Mouse (Mus musculus) heart, embryonic 16.5 days (tissue): ENCODE measurements around the gene Tas1r2. TPM values are rescaled to one million over a fixed set of nuclear protein-coding genes. Genes with fewer than 3 reads are reported as not detected.

Experiments used
- ATAC-seq: fragments of 200-750 bp; cut with Nextera tagmentation; replicated peaks from 2 replicates; pipeline ENCODE4 v1.8.0; 2017; ENCODE audit warnings: moderate number of reproducible peaks; ENCODE audit not compliant: insufficient read depth, low FRiP score; ENCODE audit errors: extremely low read depth
- H3K27ac ChIP-seq: fragments of 300-500 bp; sonication (generic); 2 replicates; pipeline ENCODE4 v1.5.1; 2014; ENCODE audit warnings: mild to moderate bottlenecking, low read length, control low read depth, moderate library complexity
- H3K27me3 ChIP-seq: fragments of 300-500 bp; sonication (generic); 2 replicates; pipeline ENCODE4 v1.6.1; 2014; ENCODE audit warnings: low read length, mixed read lengths; ENCODE audit not compliant: control insufficient read depth, insufficient read depth
- H3K36me3 ChIP-seq: fragments of 300-500 bp; sonication (generic); 2 replicates; pipeline ENCODE4 v1.6.1; 2014; ENCODE audit not compliant: control insufficient read depth, insufficient read depth
- H3K4me1 ChIP-seq: fragments of 300-500 bp; sonication (generic); 2 replicates; pipeline ENCODE4 v1.6.1; 2014; ENCODE audit warnings: low read length, mixed read lengths; ENCODE audit not compliant: control insufficient read depth, insufficient read depth
- H3K4me2 ChIP-seq: fragments of 300-500 bp; sonication (generic); 2 replicates; pipeline ENCODE4 v1.6.1; 2014; ENCODE audit warnings: low read depth, mild to moderate bottlenecking, control low read depth, low read length
- H3K4me3 ChIP-seq: fragments of 300-500 bp; sonication (generic); 2 replicates; pipeline ENCODE4 v1.5.1; 2014; ENCODE audit warnings: mild to moderate bottlenecking, control low read depth, low read length
- H3K9ac ChIP-seq: fragments of 300-500 bp; sonication (generic); 2 replicates; pipeline ENCODE4 v1.6.1; 2014; ENCODE audit warnings: low read length, control low read depth
- H3K9me3 ChIP-seq: fragments of 300-500 bp; sonication (generic); replicated peaks from 2 replicates; pipeline ENCODE4 v1.6.1; 2016; ENCODE audit warnings: low read length; ENCODE audit not compliant: control insufficient read depth
- WGBS: fragments of 180-500 bp; shearing (Covaris S2); extraction: QIAGEN DNeasy Blood & Tissue Kit; methylation state at CpG from one replicate; pipeline ENCODE4 v1.1.7; 2014; 5-methylcytosine and 5-hydroxymethylcytosine counted together
- polyA plus RNA-seq: library from polyadenylated mRNA; unstranded; fragments of >200 nt; fragmentation: Nextera tagmentation; extraction: Ambion mirVana; gene quantifications from 2 replicates; pipeline ENCODE4 v1.2.1, GENCODE M21; 2015

The Tas1r2 gene
- polyA plus RNA-seq, 1 experiment from 2014 or later = not detected

DNA sequence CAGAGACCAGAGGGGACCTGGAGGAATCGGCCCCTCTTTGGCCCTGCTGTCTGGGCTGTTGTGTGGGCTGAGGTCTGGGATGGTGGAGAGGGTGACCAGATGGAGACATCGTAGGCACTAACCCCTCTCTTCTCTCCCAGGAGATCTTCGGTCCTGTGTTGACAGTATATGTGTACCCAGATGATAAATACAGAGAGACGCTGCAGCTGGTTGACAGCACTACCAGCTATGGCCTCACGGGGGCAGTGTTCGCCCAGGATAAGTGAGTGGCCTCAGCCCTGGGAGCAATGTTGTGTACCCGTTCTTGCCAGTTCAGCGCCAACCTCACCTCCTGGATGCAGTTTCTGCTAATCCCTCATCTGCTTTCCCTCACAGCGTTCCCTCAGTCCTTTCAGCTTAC, 9.4 kb upstream of the Tas1r2 start:
- WGBS = 14% methylated on average over 9 of the region's 9 CpGs
- Histone ChIP-seq H3K4me1 (peaks cover 12% of the 10 kb centered on the region), H3K27ac (no peak overlapping the region), H3K36me3 (peaks cover 7% of the 10 kb centered on the region; the same call in 1 of the 2 replicates), H3K4me2 (no peak overlapping the region), H3K4me3 (no peak overlapping the region), H3K9me3 (no peaks in the 10 kb centered on the region; the same call in 1 of the 2 replicates), H3K9ac (no peak overlapping the region), H3K27me3 (peaks cover 8% of the 10 kb centered on the region)
- ATAC-seq = no peak

DNA sequence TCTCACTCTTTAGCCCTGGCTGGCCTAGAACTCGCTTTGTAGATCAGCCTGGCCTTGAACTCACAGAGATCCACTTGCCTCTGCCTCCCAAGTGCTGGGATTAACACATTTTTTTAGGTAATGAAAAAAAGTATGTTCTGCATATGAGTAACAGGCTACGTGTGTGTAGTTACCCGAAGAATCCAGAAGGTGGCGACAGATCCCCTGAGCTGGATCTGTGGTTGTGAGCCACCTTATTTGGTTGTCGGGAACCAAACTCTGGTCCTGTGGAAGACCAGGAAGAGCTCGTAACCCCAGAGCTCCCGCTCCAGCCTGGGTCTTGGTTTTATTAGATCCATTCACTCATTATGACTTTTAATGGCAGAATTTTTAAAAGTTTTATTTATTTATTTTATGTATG, 6.4 kb upstream of the Tas1r2 start:
- 78% methylated on average over 7 of the region's 7 CpGs for WGBS
- H3K4me1 ChIP-seq = peaks cover 8% of the 10 kb centered on the region
- no peaks in the 10 kb centered on the region; the same call in 1 of the 2 replicates for H3K9me3 ChIP-seq
- H3K27ac ChIP-seq = no peak overlapping the region
- H3K36me3 ChIP-seq = peaks cover 7% of the 10 kb centered on the region; the same call in 1 of the 2 replicates
- peaks cover 8% of the 10 kb centered on the region for H3K27me3 ChIP-seq
- ATAC-seq = no peak
- no peak overlapping the region for H3K9ac ChIP-seq
- no peak overlapping the region for H3K4me3 ChIP-seq
- H3K4me2 ChIP-seq = no peak overlapping the region

DNA sequence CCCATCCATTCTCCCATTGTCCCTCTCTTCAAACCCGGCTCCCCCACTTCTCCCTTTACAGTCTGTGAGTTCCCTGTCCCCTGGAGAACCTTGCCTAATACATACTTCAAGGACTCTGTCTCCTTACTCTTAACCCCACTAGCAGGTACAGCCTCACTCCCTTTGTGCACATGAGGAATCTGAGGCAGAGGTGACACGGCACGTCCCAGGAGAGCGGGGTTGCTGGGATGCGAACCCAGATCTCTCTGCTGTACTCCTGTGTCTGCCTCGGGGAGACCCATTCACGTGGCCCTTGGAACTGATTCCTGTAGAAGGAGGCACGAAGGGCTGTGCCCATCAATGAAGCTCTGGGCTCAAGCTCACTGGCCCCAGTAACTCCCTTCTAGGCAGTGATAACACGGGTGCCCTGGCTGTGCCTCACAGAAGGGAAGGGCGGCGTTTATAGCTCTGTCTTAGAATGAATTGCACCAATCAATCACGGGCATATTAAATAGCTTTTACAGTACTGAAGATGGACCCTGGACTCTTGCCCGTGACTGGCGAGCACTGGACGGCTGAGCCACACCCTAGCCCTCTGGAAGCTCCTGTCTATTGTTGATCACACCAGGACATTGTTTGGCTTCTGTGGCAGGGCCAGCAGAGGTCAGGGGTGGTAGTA, 3.1 kb upstream of the Tas1r2 start:
- no peaks in the 10 kb centered on the region; the same call in 1 of the 2 replicates for H3K9me3 ChIP-seq
- no peak for ATAC-seq
- 0 out of 2 replicates have a peak, but pooled peaks cover 3% of the 10 kb centered on the region for H3K27me3 ChIP-seq
- no peaks in the 10 kb centered on the region for H3K4me1 ChIP-seq
- no peak overlapping the region for H3K27ac ChIP-seq
- WGBS = 83% methylated on average over 15 of the region's 15 CpGs
- no peak overlapping the region for H3K4me3 ChIP-seq
- no peak overlapping the region for H3K9ac ChIP-seq
- peaks cover 4% of the 10 kb centered on the region; the same call in 1 of the 2 replicates for H3K36me3 ChIP-seq
- no peak overlapping the region for H3K4me2 ChIP-seq

DNA sequence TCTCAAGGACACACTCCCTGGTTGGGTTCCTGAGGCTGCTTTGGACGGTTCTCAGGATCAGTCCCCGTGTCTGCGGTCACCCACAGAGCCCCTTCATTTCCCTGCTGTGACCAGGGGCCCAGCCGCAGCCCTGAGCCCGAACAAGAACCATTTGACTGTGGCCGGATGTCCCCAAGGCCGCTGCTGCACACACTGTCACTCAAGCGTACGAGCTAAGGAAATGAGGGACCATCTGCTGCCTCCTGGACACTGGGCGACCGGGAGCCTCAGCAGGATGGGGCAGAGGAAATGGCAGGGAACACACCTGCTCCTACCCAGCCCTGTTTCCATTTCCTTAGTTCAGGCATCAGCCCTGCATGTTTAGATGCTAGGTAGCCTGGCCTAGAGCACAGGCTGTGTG, 2.4 kb upstream of the Tas1r2 start:
- Histone ChIP-seq H3K4me3 (no peak overlapping the region), H3K9ac (no peak overlapping the region), H3K27me3 (0 out of 2 replicates have a peak, but pooled peaks cover 3% of the 10 kb centered on the region), H3K9me3 (no peaks in the 10 kb centered on the region; the same call in 1 of the 2 replicates), H3K27ac (no peak overlapping the region), H3K4me1 (no peaks in the 10 kb centered on the region), H3K4me2 (no peak overlapping the region), H3K36me3 (peaks cover 4% of the 10 kb centered on the region; the same call in 1 of the 2 replicates)
- no peak for ATAC-seq
- 65% methylated on average over 11 of the region's 11 CpGs for WGBS

DNA sequence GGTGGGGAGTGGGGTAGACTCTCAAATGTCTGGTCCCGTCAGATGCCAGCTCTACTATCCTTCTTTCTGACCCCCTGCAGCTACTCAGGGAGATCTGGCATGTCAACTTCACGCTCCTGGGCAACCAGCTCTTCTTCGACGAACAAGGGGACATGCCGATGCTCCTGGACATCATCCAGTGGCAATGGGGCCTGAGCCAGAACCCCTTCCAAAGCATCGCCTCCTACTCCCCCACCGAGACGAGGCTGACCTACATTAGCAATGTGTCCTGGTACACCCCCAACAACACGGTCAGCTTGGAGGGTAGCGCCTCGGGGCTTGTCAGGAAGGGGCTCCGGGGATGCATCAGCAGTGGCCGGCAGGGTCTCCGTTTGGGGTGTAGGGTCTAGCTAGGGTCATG, 8.6 kb downstream of the Tas1r2 start:
- Histone ChIP-seq H3K4me3 (no peak overlapping the region), H3K9me3 (peaks cover 9% of the 10 kb centered on the region), H3K36me3 (no peaks in the 10 kb centered on the region), H3K4me2 (no peak overlapping the region), H3K4me1 (no peaks in the 10 kb centered on the region), H3K27ac (no peak overlapping the region), H3K27me3 (0 out of 2 replicates have a peak, but pooled peaks cover 3% of the 10 kb centered on the region), H3K9ac (no peak overlapping the region)
- WGBS = 79% methylated on average over 14 of the region's 14 CpGs
- no peak for ATAC-seq

DNA sequence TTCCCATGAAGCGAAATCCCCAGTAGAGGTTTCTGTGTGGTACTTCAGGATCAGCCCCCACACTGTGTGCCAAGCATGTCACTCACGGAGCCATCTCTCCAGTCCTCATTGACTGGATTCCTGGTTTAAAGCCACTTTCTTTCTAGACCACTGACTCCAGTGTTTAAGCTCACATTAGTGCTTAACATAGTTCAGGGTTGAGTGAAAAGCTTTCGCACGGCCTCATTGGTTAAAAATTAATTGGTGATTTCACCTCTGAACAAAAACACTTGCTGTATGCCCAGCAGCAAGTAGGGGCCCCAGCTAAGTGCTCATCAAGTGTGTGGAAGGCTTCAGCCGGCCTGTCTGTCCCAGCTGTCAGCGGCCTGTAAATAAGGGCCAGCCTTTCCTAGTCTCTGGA, 14.3 kb downstream of the Tas1r2 start:
- no peak overlapping the region for H3K4me2 ChIP-seq
- WGBS = 62% methylated on average over 6 of the region's 6 CpGs
- no peak overlapping the region for H3K4me3 ChIP-seq
- no peaks in the 10 kb centered on the region for H3K36me3 ChIP-seq
- H3K27me3 ChIP-seq = 0 out of 2 replicates have a peak, but pooled peaks cover 3% of the 10 kb centered on the region
- H3K9ac ChIP-seq = no peak overlapping the region
- ATAC-seq = no peak
- H3K27ac ChIP-seq = no peak overlapping the region
- no peaks in the 10 kb centered on the region for H3K4me1 ChIP-seq
- no peaks in the 10 kb centered on the region for H3K9me3 ChIP-seq

DNA sequence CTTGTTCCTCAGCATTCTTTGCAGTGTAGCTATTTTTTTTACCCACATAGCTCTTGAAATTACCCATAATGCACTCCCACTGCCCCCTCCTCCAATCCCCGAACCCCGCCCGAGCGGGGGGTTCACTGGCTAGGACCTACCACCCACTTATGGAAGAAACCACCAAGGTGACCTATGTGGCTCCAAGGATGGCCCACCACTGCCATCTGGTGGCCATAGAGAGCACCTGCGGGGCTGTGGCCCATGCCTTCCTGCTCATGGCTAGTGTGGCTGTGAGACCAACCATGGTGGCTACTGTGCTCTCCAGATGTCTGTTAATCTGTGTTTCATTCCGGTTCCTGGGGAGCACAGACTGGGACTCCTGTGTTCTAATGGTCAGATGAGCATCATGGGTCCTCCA, 16.5 kb downstream of the Tas1r2 start:
- WGBS = 17% methylated on average over 6 of the region's 6 CpGs
- Histone ChIP-seq H3K9ac (no peak overlapping the region), H3K4me1 (no peaks in the 10 kb centered on the region), H3K36me3 (no peaks in the 10 kb centered on the region), H3K4me2 (no peak overlapping the region), H3K9me3 (no peaks in the 10 kb centered on the region), H3K27ac (no peak overlapping the region), H3K4me3 (no peak overlapping the region), H3K27me3 (no peaks in the 10 kb centered on the region)
- ATAC-seq = 0 out of 2 replicates have a peak, but pooled peaks have one; percentile 49

DNA sequence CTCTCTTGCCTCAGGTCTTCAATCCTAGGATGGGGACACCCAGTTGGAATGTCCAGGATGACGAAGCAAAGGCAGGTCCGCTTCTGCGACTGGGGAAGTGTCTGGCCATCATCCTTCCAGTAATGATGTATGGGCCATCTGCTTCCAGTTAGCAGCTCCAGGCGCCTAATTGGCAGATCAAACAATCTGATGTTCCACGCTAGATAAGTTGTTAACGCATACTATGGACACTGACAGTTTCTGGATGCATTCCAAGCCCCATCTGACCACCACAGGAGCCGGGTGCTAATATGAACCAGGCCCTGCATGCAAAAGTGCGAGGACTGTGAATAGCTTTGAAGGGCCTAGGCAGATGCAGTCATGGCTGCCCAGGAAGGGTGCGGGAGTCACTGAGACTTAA, 22.4 kb downstream of the Tas1r2 start:
- Histone ChIP-seq H3K9me3 (peaks cover 10% of the 10 kb centered on the region), H3K4me2 (no peak overlapping the region), H3K9ac (no peak overlapping the region), H3K27ac (no peak overlapping the region), H3K4me3 (no peak overlapping the region), H3K4me1 (no peaks in the 10 kb centered on the region), H3K36me3 (no peaks in the 10 kb centered on the region), H3K27me3 (no peaks in the 10 kb centered on the region)
- ATAC-seq = no peak
- 48% methylated on average over 9 of the region's 9 CpGs for WGBS

DNA sequence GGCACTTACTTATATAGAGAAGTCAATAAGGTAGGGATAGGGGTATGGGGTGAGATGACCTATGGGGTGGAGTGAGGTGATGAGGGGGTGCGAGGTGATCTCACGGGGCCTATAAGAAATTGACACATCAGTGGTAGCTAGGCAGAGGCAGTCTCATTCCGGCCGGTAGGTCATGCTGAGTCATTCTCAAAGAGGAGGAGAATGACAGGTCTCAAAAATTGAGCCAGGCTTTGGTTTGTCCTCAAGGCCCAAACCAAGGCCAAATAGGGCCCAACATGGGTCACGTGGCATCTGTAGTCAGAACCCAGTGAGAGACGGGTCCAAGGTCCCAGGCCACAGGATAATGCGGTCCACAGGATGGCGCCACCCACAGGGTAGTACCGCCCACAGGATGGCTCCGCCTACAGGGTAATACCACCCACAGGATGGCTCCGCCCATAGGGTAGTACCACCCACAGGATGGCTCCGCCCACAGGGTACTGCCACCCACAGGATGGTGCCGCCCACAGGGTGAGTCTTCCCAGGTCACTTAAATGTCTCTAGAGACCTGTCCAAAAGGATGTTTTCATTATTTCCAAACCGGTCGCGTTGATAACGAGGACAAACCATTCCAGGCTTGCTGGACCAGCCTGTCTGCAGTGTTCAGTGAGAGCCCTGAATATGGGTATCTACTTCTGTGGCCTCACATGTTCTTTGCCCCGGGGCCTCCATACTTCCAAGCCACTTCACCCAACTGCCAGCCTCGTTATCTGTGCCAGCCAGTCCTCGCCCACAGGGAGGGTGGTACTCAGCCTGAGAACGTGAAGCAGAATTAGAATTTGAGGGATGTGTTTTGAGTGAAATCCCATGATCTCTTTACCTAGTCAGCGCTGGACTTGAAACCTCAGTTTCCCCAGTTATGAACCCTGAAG, 30.6 kb downstream of the Tas1r2 start:
- Histone ChIP-seq H3K4me2 (no peak overlapping the region), H3K9me3 (peaks cover 12% of the 10 kb centered on the region; the same call in 1 of the 2 replicates), H3K36me3 (no peaks in the 10 kb centered on the region), H3K4me1 (no peaks in the 10 kb centered on the region), H3K4me3 (no peak overlapping the region), H3K27ac (no peak overlapping the region), H3K27me3 (no peaks in the 10 kb centered on the region), H3K9ac (no peak overlapping the region)
- no peak for ATAC-seq
- WGBS = 72% methylated on average over 22 of the region's 22 CpGs
